Mouse (Mus musculus) bone marrow, adult 2 months (tissue): ENCODE measurements around the gene Rab27a. TPM values are rescaled to one million over a fixed set of nuclear protein-coding genes. Genes with fewer than 3 reads are reported as not detected.
"Not testable (repeated sequence)": the region's sequence is repeated elsewhere in the genome, so short reads cannot be mapped to it uniquely, and the experiment has no call there.

ENCODE experiments used
- H3K27ac ChIP-seq: fragments of 200-500 bp; 2 replicates; pipeline ENCODE4 v1.5.1; 2012; ENCODE audit warnings: low read depth, mild to moderate bottlenecking, control low read depth, inconsistent platforms, low read length; ENCODE audit not compliant: control insufficient read depth, poor library complexity, insufficient read depth
- H3K4me1 ChIP-seq: fragments of 200-500 bp; 2 replicates; pipeline ENCODE4 v1.6.1; 2011; ENCODE audit warnings: low read length; ENCODE audit not compliant: control insufficient read depth, insufficient read depth
- H3K4me3 ChIP-seq: fragments of 200-500 bp; replicated peaks from 2 replicates; pipeline ENCODE3; 2011; ENCODE audit warnings: mild to moderate bottlenecking, low read depth, low read length, control low read depth; ENCODE audit not compliant: control insufficient read depth
- CTCF ChIP-seq: fragments of 200-500 bp; IDR thresholded peaks from 2 replicates; pipeline ENCODE4 v1.5.1; 2011; ENCODE audit warnings: low read length, control low read depth; ENCODE audit not compliant: control insufficient read depth, insufficient read depth
- POLR2A ChIP-seq: fragments of 200-500 bp; IDR thresholded peaks from 2 replicates; pipeline ENCODE4 v1.6.1; 2011; ENCODE audit warnings: low read depth, mild to moderate bottlenecking, control low read depth, low read length, borderline replicate concordance; ENCODE audit not compliant: control insufficient read depth
- WGBS: fragments of 180-500 bp; shearing (Covaris S2); methylation state at CpG from one replicate; pipeline ENCODE4 v1.1.7; 2018; 5-methylcytosine and 5-hydroxymethylcytosine counted together
- polyA plus RNA-seq: library from polyadenylated mRNA; stranded (reverse); fragments of >200 nt; gene quantifications from 2 replicates; pipeline ENCODE4 v1.2.4, GENCODE M21; 2011; ENCODE audit warnings: low replicate concordance; ENCODE audit not compliant: missing spikeins, insufficient read depth, insufficient read length

Rab27a gene
- polyA plus RNA-seq, 1 experiment = 33.6 TPM

GRCm38 (mm10) chr9:73105141-73105540 is 60.5 kb downstream of the Rab27a start:
- Histone ChIP-seq H3K4me3 (no peak overlapping the region), H3K4me1 (no peaks in the 10 kb centered on the region; the same call in 1 of the 2 replicates), H3K27ac (no peak overlapping the region)
- WGBS = 74% methylated on average over 1 of the region's 1 CpGs
- TF ChIP-seq CTCF = no peak
- TF ChIP-seq POLR2A = no peak

GRCm38 (mm10) chr9:73105771-73106170 is 61.1 kb downstream of the Rab27a start:
- Histone ChIP-seq H3K4me3 (no peak overlapping the region), H3K4me1 (no peaks in the 10 kb centered on the region; the same call in 1 of the 2 replicates), H3K27ac (no peak overlapping the region)
- no peak for TF ChIP-seq CTCF
- no peak for TF ChIP-seq POLR2A

- TF ChIP-seq POLR2A (peak; percentile 51; the same call in 1 of the 2 replicates), CTCF (no peak)
- WGBS = under 1% methylated on average over 64 of the region's 64 CpGs
- H3K4me3 ChIP-seq = peak within 1 kb of the TSS; percentile 96
Measured at GRCm38 (mm10) chr9:73112919-73113906, 68.6 kb downstream of the Rab27a start, which contains the start of gene Rsl24d1. Gene Rsl24d1 (plus strand): TSS chr9:73113426.

GRCm38 (mm10) chr9:73116704-73117103 is 72.0 kb downstream of the Rab27a start:
- WGBS = 23% methylated on average over 6 of the region's 6 CpGs
- H3K4me3 ChIP-seq, H3K4me1 ChIP-seq, H3K27ac ChIP-seq: not testable (repeated sequence)

More at GRCm38 (mm10) chr9:73112919-73113906, 68.6 kb downstream of the Rab27a start, which contains the start of gene Rsl24d1:
- Histone ChIP-seq H3K27ac (peak within 1 kb of the TSS; percentile 70), H3K4me1 (no peaks in the 10 kb centered on the region; the same call in 1 of the 2 replicates)

GRCm38 (mm10) chr9:73118012-73118411 is 73.4 kb downstream of the Rab27a start:
- 79% methylated on average over 4 of the region's 4 CpGs for WGBS
- Histone ChIP-seq H3K27ac (no peak overlapping the region), H3K4me3 (no peak overlapping the region), H3K4me1 (no peaks in the 10 kb centered on the region; the same call in 1 of the 2 replicates)
- TF ChIP-seq CTCF = no peak

- no peak for TF ChIP-seq POLR2A
- peak; percentile 53; the same call in 1 of the 2 replicates for TF ChIP-seq CTCF
- no peak overlapping the region for H3K27ac ChIP-seq
- no peaks in the 10 kb centered on the region; the same call in 1 of the 2 replicates for H3K4me1 ChIP-seq
- H3K4me3 ChIP-seq = no peak overlapping the region
- 47% methylated on average over 8 of the region's 8 CpGs for WGBS
Measured at GRCm38 (mm10) chr9:73121735-73122134, 77.1 kb downstream of the Rab27a start.

- TF ChIP-seq CTCF = no peak
- no peak for TF ChIP-seq POLR2A
- Histone ChIP-seq H3K4me3 (peak overlapping the region; percentile 46), H3K27ac (peak overlapping the region; percentile 69), H3K4me1 (no peaks in the 10 kb centered on the region; the same call in 1 of the 2 replicates)
- WGBS = 49% methylated on average over 8 of the region's 8 CpGs
Measured at GRCm38 (mm10) chr9:73125043-73125570, 80.5 kb downstream of the Rab27a start.

- peak overlapping the region; percentile 74 for H3K27ac ChIP-seq
- 15% methylated on average over 2 of the region's 2 CpGs for WGBS
Measured at GRCm38 (mm10) chr9:73127457-73127856, 82.8 kb downstream of the Rab27a start.

More at GRCm38 (mm10) chr9:73127457-73127856, 82.8 kb downstream of the Rab27a start:
- TF ChIP-seq CTCF (no peak), POLR2A (no peak)
- peaks cover 4% of the 10 kb centered on the region for H3K4me1 ChIP-seq
- peak overlapping the region; percentile 35 for H3K4me3 ChIP-seq
